Mouse (Mus musculus): ENCODE results near the gene Uchl5. TPM values are rescaled to one million over a fixed set of nuclear protein-coding genes. Genes with fewer than 3 reads are reported as not detected.
A peak's percentile ranks its signal among the peaks of the same experiment; 100 is the strongest.

Uchl5 gene
- total RNA-seq (2015) = 177 and 198 TPM in 2 replicates
- total RNA-seq (2017) = 195 and 207 TPM in 2 replicates

- peak; percentile 88 for ATAC-seq (replicated peaks; ENCODE audit: poor library complexity)
Measured at GRCm38 (mm10) chr1:143776446-143777411, at the start of gene Uchl5, which contains the start of gene Trove2. Uchl5 (plus strand) TSS chr1:143777272. Trove2 (minus strand) TSS chr1:143777068.

- no peak for ATAC-seq (replicated peaks; ENCODE audit: poor library complexity)
Measured at GRCm38 (mm10) chr1:143727701-143728445, 49.2 kb upstream of the Uchl5 start.

DNA sequence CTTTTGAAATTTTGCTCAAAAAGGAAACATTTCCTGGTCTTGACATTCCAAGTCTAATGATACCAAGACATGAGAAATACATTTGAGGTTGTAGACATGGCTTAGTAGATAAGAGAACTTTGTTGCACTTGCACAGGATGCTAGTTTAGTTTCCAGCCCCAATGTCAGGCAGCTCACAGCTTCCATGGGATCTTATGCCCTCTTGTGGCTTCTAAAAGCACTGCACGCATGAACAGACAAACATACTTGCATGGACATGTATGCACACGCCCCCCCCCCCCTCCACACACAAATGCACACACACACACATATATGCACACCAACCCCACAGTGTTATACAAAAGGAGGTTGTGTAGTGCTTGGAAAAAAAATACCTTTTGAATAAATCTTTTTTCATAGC is 46.2 kb upstream of the Uchl5 start:
- ATAC-seq (replicated peaks; ENCODE audit: poor library complexity) = peak; percentile 97

GRCm38 (mm10) chr1:143731691-143732090 is 45.4 kb upstream of the Uchl5 start:
- no peak for ATAC-seq (replicated peaks; ENCODE audit: poor library complexity)

- ATAC-seq (replicated peaks; ENCODE audit: poor library complexity) = no peak
Measured at GRCm38 (mm10) chr1:143733914-143734410, 43.1 kb upstream of the Uchl5 start.

- ATAC-seq (replicated peaks; ENCODE audit: poor library complexity) = peak; percentile 29; the same call in 1 of the 2 replicates
Measured at GRCm38 (mm10) chr1:143738811-143739210, 38.3 kb upstream of the Uchl5 start.

DNA sequence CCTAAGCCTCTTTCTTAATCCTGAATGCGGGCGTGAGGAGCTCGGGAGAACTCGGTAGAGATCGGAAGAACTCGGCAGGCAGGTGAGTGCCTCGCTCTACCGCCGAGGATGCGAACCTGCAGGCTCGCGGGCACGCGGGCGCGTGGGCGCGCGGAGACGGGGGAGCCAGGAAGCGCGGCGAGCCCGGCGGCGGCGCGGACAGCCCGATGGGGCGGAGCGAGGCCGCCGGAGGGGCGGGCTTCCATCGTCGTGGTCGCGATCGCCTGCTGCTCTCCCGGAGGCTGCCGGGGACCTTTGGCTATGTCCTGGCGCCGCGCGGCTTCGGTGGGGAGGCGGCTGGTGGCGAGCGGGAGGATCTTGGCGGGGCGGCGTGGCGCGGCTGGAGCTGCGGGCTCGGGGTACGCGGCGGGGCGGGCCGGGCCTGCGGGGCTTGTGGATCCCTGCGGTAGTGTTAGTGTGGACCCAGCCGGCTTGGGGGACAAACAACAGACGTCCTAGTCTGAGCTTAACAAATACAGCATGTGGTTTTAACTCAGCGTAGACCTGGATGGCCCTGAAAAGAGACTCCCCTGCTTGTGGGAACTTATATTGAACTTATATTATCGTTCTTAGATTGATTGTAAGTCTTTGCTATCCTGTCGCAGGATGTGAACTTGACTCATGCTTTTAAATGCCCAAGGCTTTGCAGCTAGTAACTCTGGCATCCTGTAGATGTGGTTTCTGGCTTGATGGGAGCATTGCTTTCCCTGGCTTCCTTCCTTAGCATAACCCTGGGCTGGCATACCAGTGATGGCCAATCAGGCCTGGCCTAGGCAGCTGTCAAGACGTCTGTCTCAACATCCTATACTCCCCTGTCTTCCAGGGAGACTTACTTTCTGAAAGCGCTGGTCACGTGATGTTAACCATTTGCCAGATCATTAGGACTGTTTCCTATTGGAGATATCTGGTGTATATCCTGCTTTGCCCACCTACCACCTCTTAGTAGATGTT is 37.4 kb upstream of the Uchl5 start:
- ATAC-seq (replicated peaks; ENCODE audit: poor library complexity) = peak; percentile 78

GRCm38 (mm10) chr1:143740581-143740980 is 36.5 kb upstream of the Uchl5 start:
- no peak for ATAC-seq (replicated peaks; ENCODE audit: poor library complexity)

- no peak for ATAC-seq (replicated peaks; ENCODE audit: poor library complexity)
Measured at GRCm38 (mm10) chr1:143741331-143741730, 35.7 kb upstream of the Uchl5 start.

GRCm38 (mm10) chr1:143742186-143742585 is 34.9 kb upstream of the Uchl5 start:
- ATAC-seq (replicated peaks; ENCODE audit: poor library complexity) = no peak

DNA sequence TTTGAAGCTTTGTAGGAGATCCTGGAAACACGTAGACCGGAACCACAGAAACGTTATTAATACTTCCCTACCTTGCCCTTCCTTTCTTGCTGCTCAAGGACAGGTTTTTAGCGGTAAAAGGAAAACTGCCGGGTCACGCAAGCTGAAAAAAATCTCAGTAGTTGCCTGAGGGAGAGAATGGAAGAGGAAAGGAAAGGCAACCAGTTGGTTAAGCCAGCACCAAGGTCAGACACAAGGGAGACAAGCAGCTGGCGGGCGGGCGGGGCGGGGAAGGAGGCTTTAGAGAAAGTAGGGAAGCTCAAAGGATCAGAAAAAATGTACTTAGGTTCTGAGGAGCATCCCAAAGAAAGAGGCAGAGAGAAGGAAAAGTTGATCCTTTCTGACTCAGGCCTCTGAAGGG is 31.2 kb upstream of the Uchl5 start:
- no peak for ATAC-seq (replicated peaks; ENCODE audit: poor library complexity)

- no peak for ATAC-seq (replicated peaks; ENCODE audit: poor library complexity)
Measured at GRCm38 (mm10) chr1:143762159-143762558, 14.9 kb upstream of the Uchl5 start.

DNA sequence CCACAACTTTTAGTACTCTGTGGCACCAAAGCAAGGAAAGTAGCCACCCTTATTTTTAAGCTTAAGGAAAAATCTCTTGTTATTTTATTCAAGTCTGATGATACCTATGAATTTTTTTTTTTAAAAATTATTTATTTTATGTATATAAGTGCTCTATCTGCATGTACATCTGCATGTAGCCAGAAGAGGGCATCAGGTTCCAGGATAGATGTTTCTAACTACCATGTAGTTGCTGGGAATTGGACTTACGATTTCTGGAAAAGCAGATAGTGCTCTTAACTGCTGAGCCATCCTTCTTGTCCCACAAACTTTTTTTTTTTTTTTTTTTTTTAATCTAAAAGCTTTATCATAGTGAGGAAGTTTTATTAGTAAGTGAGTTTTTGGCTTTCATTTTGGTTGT is 12.6 kb upstream of the Uchl5 start:
- peak; percentile 69; the same call in 1 of the 2 replicates for ATAC-seq (replicated peaks; ENCODE audit: poor library complexity)

- no peak for ATAC-seq (replicated peaks; ENCODE audit: poor library complexity)
Measured at GRCm38 (mm10) chr1:143765801-143766200, 11.3 kb upstream of the Uchl5 start.

GRCm38 (mm10) chr1:143766238-143766637 is 10.8 kb upstream of the Uchl5 start:
- no peak for ATAC-seq (replicated peaks; ENCODE audit: poor library complexity)

DNA sequence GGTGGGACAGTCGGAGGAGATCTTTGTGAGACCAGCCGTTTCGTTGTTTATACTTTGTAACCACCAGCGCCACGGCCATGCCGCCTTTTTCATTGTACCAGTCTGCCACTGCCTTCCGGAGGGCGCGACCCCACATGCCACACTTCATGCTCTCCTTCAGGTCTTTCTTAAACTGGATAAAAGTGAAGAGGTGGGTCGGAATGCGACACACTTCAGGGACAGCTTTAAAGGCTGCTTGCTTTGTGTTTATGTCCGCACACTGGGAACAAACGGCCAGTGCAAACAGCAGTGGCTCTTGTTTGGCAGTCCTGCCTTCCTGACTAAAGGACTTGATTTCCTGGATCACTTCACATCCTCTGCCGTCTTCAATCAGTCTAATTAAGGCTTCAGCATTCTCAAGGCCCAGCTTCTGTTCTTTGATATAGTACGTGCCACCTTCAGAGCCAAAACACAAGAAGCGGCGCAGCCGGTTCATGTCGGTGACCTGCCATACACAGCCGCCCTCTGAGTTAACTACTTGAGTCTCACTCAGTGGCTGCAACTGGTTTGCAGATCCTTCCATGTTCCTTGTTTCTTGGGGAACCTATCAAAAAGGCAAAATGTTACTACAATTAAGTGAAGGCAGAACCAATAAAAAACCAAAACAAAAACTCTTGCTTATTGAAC is 6.5 kb upstream of the Uchl5 start:
- no peak for ATAC-seq (replicated peaks; ENCODE audit: poor library complexity)

DNA sequence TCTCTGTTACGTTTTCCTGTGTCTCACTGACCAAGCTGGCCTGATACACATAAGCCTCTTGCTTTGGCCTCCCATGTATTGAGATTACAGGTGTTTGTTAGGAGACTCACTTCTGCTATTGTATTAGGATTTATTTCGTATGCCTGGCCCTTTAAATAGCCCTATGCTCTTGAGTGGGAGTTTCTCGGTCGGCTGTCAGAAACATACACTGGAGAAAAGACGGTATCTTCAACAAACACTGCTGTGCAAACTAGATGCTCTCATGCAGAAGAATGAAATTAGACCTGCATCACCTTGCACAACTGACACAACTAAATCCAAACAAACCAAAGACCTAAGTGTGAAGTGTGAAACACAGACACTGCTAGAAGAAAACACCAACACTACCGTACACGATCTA is 4.0 kb upstream of the Uchl5 start:
- no peak for ATAC-seq (replicated peaks; ENCODE audit: poor library complexity)

GRCm38 (mm10) chr1:143773909-143774308 is 3.2 kb upstream of the Uchl5 start:
- ATAC-seq (replicated peaks; ENCODE audit: poor library complexity) = no peak

- peak; percentile 32 for ATAC-seq (replicated peaks; ENCODE audit: poor library complexity)
Measured at GRCm38 (mm10) chr1:143777558-143778218, 616 bp downstream of the Uchl5 start.

Data from megakaryocyte progenitor cell, adult 5-6 weeks (primary cell).